Mouse (Mus musculus) limb, embryonic 10.5 days (tissue): ENCODE data around the gene Agbl4. TPM values are rescaled to one million over a fixed set of nuclear protein-coding genes. Genes with fewer than 3 reads are reported as not detected.
A peak's percentile ranks its signal among the peaks of the same experiment; 100 is the strongest.

Source experiments
- DNase-seq: peaks from one replicate; pipeline ENCODE4 v3.0.0-alpha.2; 2017; ENCODE audit warnings: low spot score
- H3K27ac ChIP-seq: fragments of 300-500 bp; sonication (generic); 2 replicates; pipeline ENCODE4 v1.5.1; 2016; ENCODE audit warnings: mild to moderate bottlenecking
- H3K27me3 ChIP-seq: fragments of 300-500 bp; sonication (generic); 2 replicates; pipeline ENCODE4 v1.6.1; 2016; ENCODE audit warnings: low read depth, mild to moderate bottlenecking; ENCODE audit not compliant: poor library complexity, severe bottlenecking
- H3K36me3 ChIP-seq: fragments of 300-500 bp; sonication (generic); 2 replicates; pipeline ENCODE4 v1.6.1; 2016; ENCODE audit warnings: mild to moderate bottlenecking, moderate library complexity
- H3K4me1 ChIP-seq: fragments of 300-500 bp; sonication (generic); 2 replicates; pipeline ENCODE4 v1.6.1; 2016
- H3K4me3 ChIP-seq: fragments of 300-500 bp; sonication (generic); 2 replicates; pipeline ENCODE4 v1.5.1; 2016; ENCODE audit warnings: mild to moderate bottlenecking, moderate library complexity
- H3K9me3 ChIP-seq: fragments of 300-500 bp; sonication (generic); replicated peaks from 2 replicates; pipeline ENCODE4 v1.6.1; 2016; ENCODE audit warnings: mild to moderate bottlenecking
- WGBS: fragments of 180-500 bp; shearing (Covaris S2); methylation state at CpG from one replicate; pipeline ENCODE4 v1.1.7; 2016; 5-methylcytosine and 5-hydroxymethylcytosine counted together
- polyA plus RNA-seq: library from polyadenylated mRNA; unstranded; fragments of >200 nt; fragmentation: Nextera tagmentation; extraction: Ambion mirVana; gene quantifications from 2 replicates; pipeline ENCODE4 v1.2.1, GENCODE M21; 2016

Agbl4 gene
- polyA plus RNA-seq, 1 experiment from 2014 or later: not detected

DNA sequence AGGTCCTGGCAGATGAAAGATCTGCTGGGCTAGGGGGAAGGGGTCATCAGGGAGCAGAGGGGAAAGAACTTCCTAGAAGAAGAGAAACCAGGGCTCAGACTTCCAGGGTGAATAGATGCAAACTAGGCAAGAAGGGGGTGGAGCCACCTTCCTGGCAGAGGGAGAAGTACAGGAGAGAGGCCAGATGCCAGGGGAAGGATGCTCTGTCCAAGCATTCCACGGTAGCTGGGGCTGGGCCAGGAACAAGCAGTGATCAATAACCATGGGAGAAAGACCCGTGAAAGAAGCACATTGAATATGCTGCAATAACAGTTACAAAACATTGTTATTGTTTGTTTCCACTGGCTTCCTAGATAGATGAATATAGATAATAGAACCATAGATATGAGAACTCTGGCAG is 1224.4 kb downstream of the Agbl4 start:
- no peak for DNase-seq
- Histone ChIP-seq H3K9me3 (no peaks in the 10 kb centered on the region), H3K27me3 (no peaks in the 10 kb centered on the region), H3K36me3 (no peaks in the 10 kb centered on the region), H3K27ac (no peak overlapping the region), H3K4me1 (no peaks in the 10 kb centered on the region), H3K4me3 (no peak overlapping the region)
- WGBS: 56% methylated on average over 2 of the region's 2 CpGs

DNA sequence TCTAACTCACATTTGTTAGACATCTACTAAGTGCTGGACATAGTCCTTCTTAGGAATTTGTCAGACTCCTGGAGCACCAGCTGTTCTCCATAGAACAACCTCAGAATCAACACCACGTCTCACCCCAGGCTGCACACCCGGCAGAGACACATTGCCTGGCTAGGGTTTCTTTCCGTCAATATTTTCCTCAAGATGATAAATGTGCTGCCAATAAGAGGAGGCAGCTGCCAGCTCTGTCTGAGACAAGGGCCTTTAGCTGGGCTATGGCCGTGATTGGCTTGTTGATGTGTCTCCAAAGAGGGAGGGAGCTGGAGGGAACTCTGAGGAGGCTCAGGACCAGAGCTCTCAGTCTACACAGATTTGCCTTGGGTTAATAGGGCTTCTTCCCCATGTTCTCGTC is 1227.5 kb downstream of the Agbl4 start:
- WGBS: 71% methylated on average over 5 of the region's 5 CpGs
- Histone ChIP-seq H3K36me3 (no peaks in the 10 kb centered on the region), H3K27me3 (no peaks in the 10 kb centered on the region), H3K27ac (no peak overlapping the region), H3K9me3 (no peaks in the 10 kb centered on the region), H3K4me1 (no peaks in the 10 kb centered on the region), H3K4me3 (no peak overlapping the region)
- DNase-seq: no peak

DNA sequence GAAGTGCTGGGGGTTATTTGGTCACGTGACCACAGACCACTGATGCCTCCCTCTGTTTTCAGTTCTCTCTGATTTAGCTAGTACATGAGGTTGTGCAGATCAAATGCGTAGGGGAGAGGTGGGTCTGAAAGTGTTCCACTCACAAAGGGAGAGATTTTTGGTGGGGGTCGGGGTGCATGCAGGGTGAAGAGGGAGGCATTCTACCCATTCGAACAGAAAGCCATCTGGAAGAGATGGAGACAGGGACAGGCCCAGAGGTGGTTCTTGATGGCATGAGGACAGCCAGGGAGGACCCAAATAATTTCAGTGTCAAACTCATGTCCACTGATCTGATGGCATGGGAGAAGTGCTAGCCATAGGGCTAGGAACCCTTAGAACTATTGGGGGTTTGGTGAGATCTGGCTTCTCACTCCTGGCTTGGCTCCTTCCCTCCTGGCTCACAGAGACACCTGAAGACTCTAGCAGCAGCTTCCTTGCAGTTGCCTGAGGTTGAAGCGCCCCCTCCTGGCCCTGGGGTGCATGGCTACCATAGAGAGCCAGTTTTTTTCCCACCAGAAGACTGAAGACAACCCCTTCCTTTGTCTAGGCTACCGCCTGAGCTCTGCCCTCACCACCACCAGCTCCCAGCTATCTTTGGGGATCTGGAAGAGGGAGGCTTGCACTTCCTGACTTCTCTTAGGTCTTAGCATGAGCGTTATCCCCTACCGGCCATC is 1228.8 kb downstream of the Agbl4 start:
- DNase-seq: peak; percentile 85
- Histone ChIP-seq H3K4me3 (no peak overlapping the region), H3K4me1 (no peaks in the 10 kb centered on the region), H3K27me3 (no peaks in the 10 kb centered on the region), H3K27ac (peak overlapping the region; percentile 48), H3K9me3 (no peaks in the 10 kb centered on the region), H3K36me3 (no peaks in the 10 kb centered on the region)
- WGBS: 37% methylated on average over 8 of the region's 8 CpGs

DNA sequence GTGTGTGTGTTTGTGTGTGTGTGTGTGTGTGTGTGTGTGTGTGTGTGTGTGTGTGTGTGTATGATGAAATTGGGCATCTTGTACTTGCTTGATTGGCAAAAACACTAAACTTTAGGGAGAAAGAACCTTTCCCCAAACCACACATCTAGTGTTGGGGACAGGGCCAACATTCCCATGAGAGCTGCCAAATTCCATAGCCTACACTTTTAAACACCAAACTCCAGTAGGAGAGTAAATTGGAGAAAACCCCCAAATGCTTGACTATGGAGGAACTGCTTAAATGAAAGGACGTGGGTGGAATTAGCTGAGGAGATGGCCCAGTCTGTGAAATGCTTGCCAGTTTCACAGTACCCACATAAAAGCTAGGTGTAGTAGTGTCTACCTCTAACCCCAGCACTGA is 1235.2 kb downstream of the Agbl4 start:
- H3K4me3 ChIP-seq: no peak overlapping the region
- H3K27me3 ChIP-seq: no peaks in the 10 kb centered on the region
- 88% methylated on average over 1 of the region's 1 CpGs for WGBS
- no peaks in the 10 kb centered on the region for H3K36me3 ChIP-seq
- no peaks in the 10 kb centered on the region for H3K9me3 ChIP-seq
- no peak overlapping the region for H3K27ac ChIP-seq
- DNase-seq: no peak
- H3K4me1 ChIP-seq: no peaks in the 10 kb centered on the region

DNA sequence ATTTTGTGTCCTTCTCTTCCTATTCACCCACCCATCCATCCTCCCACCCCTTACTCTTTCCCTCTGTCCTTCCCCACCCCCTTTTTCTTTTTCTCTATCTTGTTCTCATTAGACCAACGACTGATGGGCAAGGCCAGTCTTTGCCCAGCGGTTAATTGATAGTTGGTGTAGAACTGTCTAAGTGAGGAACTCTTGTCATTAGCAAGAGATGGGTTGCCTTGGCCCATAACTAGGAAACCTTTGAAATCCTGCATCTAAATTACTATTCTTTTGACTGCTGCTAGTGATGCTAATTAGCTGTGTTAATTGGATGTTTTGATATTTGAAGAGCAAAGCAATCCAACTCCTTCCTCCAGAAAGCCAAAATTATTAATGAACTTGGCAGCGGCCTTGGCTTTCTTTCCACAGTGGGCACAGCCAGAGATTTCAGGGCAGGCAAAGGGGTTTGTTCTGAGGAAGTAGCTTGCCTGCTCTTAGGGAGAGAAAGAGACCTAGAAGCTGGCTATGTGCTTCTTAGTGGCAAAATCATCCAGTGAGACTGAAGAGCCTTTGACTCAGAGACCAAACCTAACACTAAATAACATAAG is 1238.2 kb downstream of the Agbl4 start:
- no peak overlapping the region for H3K27ac ChIP-seq
- no peak for DNase-seq
- no peaks in the 10 kb centered on the region for H3K27me3 ChIP-seq
- H3K36me3 ChIP-seq: no peaks in the 10 kb centered on the region
- WGBS: 83% methylated on average over 3 of the region's 3 CpGs
- 0 out of 2 replicates have a peak, but pooled peaks cover 7% of the 10 kb centered on the region for H3K4me1 ChIP-seq
- no peak overlapping the region for H3K4me3 ChIP-seq
- H3K9me3 ChIP-seq: no peaks in the 10 kb centered on the region

DNA sequence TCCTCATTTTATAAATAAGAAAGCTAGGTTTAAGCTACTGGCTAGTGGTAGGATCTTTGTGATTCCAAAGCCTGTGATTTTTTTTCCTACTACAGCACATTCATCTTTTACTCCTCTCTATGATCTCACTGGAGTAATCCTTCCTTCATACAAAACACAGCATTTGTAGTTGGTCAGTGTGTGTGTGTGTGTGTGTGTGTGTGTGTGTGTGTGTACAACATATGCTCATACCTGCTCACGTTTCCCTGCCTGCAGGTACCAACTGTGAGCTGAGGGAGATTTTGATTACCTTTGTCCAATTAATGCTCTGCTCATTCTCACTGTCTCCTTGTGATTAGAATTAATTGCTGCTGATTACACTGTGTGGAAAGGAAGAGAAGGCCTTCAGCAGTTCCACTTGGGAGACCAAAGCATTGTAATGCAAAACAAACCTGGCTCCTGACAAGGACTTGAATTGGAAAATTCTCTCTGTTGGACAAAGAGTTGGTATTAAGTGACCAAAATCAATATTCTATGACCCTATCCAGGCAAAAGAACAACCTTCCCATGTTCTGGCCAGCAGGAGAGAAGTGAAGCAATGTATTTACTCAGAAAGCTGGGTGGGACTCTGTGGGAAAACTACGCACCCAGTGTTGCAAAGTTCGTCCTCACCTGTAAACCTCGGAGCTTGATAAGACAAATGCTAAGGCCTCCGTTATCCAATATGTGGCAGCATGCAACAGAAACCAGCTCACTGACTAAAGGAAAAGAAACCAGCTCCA is 1241.7 kb downstream of the Agbl4 start:
- no peak for DNase-seq
- no peak overlapping the region for H3K4me3 ChIP-seq
- H3K9me3 ChIP-seq: no peaks in the 10 kb centered on the region
- H3K27me3 ChIP-seq: no peaks in the 10 kb centered on the region
- no peaks in the 10 kb centered on the region for H3K36me3 ChIP-seq
- H3K27ac ChIP-seq: no peak overlapping the region
- WGBS: 87% methylated on average over 5 of the region's 5 CpGs
- 0 out of 2 replicates have a peak, but pooled peaks cover 7% of the 10 kb centered on the region for H3K4me1 ChIP-seq

DNA sequence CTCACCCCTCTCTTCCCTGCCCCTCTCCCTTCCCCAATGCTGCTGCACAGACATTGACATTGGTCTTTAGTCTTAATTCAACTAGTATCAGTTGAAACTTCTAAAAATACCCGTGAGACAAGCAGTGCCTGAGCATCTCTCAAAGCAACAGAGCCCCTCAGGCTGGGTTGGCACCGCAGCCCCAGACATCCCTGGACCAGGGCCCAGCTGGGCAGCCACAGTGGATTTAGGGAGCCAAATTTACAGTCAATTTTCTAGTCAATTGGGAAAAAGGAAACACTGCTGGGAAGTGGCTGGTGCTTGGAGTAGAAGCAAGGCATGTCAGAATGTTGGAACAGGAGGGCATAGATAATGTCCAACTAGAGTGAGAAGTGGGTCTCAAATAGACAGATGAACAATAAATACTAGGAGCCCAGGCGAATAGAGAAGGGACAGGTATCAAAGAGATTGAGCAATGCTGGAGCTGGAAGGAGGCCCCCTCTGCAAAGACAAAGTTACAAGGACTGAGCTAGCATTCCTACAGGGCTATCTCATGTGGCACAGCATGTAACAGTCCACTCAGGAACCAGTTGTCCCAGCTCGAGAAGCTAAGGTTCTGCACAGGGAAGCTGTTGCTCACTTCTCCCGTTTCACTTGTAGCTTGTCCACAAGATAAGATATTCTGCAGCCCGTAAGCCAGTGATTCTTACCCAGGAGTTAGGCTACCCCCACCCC is 1247.8 kb downstream of the Agbl4 start:
- H3K4me3 ChIP-seq: no peak overlapping the region
- DNase-seq: no peak
- 82% methylated on average over 6 of the region's 6 CpGs for WGBS

DNA sequence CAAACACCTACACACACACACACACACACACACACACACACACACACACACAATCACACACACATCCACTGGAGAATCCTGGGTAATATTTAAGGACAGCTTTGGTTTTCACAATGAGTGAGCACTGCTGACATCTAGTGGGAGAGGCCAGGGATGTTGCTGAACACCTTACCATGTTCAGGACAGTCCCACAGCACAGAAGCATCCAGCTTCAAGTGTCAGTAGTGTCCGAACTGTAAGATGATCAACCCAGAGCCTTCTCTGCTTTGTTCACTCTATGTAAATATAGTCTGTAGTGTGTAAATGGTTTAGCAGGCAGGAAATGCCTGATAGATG is 1248.3 kb downstream of the Agbl4 start:
- Histone ChIP-seq H3K4me3 (no peak overlapping the region), H3K27me3 (no peaks in the 10 kb centered on the region), H3K9me3 (no peaks in the 10 kb centered on the region), H3K27ac (no peak overlapping the region), H3K36me3 (no peaks in the 10 kb centered on the region), H3K4me1 (no peaks in the 10 kb centered on the region)
- 54% methylated on average over 1 of the region's 1 CpGs for WGBS
- no peak for DNase-seq

More for the DNA sequence above, 1247.8 kb downstream of the Agbl4 start:
- no peaks in the 10 kb centered on the region for H3K9me3 ChIP-seq
- no peaks in the 10 kb centered on the region for H3K27me3 ChIP-seq
- no peaks in the 10 kb centered on the region for H3K4me1 ChIP-seq
- H3K36me3 ChIP-seq: no peaks in the 10 kb centered on the region
- H3K27ac ChIP-seq: no peak overlapping the region

DNA sequence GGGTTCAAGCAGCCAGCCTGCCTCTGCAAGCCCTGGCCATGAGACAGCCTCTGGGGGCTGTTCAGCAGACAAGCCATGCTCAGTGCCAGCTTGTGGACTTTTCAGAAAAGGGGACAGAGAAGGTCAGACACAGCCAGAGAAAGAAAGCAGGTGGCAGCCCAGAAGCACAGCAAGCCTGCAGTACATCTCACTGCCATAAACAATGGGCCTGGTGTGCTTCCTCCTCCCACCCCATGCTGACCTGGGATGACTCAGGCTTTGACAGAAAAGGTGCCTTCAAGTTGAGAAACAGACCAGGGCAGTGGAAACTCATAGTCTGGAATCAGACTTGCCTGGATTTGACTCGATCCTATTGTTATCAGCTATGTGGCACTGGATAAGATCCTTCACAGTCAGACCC is 1256.0 kb downstream of the Agbl4 start:
- 79% methylated on average over 1 of the region's 1 CpGs for WGBS
- H3K9me3 ChIP-seq: no peaks in the 10 kb centered on the region
- H3K4me3 ChIP-seq: no peak overlapping the region
- H3K4me1 ChIP-seq: no peaks in the 10 kb centered on the region
- no peak overlapping the region for H3K27ac ChIP-seq
- no peaks in the 10 kb centered on the region for H3K27me3 ChIP-seq
- DNase-seq: no peak
- no peaks in the 10 kb centered on the region for H3K36me3 ChIP-seq

DNA sequence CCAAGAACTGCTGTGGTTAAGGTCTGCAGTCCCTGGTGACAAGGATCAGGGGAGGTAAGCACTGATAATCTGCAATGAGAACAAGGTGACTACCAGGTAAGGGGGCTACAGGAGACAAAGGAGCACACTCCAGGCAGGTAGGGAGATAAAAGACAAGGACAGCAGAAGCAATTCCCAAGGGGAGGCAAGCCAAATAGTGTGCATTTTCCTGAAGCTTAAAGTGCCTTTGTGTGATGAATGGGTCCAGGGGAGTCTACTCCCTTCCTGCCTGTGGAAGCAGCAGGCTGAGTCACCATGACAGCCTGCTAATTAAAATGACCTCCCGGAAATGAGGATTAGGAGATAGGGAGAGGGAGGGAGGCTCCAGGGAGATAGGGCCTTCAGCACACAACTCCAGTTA is 1266.3 kb downstream of the Agbl4 start:
- peak overlapping the region; percentile 62 for H3K27ac ChIP-seq
- 10% methylated on average over 1 of the region's 1 CpGs for WGBS
- no peak for DNase-seq

DNA sequence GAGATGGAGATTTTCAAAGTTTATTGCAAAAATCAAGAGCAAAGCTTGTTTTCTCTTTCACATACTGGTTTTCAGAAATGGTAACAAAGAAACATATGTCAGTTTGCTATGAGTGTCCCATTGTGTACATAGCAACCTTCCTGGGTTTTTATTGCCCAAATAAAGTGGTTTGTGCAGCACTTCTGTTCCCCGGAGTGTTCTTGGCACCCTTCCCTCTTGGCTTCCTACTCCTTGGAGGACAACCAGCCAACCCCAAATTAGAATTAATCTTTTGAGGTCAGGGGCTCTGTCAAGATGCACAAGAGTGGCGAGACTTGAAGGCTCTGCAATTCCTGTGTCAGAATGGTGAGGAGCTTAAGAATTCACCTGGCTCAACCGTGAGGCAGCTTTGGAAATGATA is 1266.7 kb downstream of the Agbl4 start:
- Histone ChIP-seq H3K4me3 (no peak overlapping the region), H3K27ac (no peak overlapping the region)

More for the DNA sequence above, 1266.3 kb downstream of the Agbl4 start:
- Histone ChIP-seq H3K4me1 (peaks cover 13% of the 10 kb centered on the region), H3K9me3 (no peaks in the 10 kb centered on the region), H3K36me3 (no peaks in the 10 kb centered on the region), H3K4me3 (no peak overlapping the region), H3K27me3 (no peaks in the 10 kb centered on the region)

DNA sequence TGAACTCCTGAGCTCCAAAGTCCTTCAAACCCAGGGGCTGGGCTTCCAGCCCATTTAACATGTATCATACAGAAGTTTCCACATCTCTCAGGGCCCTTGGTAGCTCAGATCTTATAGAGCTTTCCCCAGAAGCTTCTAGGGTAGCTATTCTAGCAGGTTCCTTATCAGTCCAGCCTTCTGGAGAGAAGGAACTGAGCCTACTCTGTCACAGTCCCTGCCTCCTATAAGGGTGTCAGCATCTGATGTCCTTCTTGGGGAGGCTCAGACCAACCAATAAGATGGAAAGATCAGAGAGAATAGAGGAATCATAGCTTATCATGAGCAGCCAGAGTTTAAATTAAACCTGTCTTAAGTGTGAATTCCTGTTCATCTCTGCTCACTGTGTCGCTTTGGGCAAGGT is 1269.3 kb downstream of the Agbl4 start:
- WGBS: 73% methylated on average over 1 of the region's 1 CpGs
- Histone ChIP-seq H3K27ac (no peak overlapping the region), H3K4me1 (peaks cover 20% of the 10 kb centered on the region), H3K36me3 (no peaks in the 10 kb centered on the region), H3K9me3 (no peaks in the 10 kb centered on the region), H3K27me3 (no peaks in the 10 kb centered on the region), H3K4me3 (no peak overlapping the region)
- DNase-seq: no peak

More for the DNA sequence above, 1266.7 kb downstream of the Agbl4 start:
- no peak for DNase-seq
- H3K27me3 ChIP-seq: no peaks in the 10 kb centered on the region
- 50% methylated on average over 3 of the region's 3 CpGs for whole genome bisulfite sequencing
- H3K36me3 ChIP-seq: no peaks in the 10 kb centered on the region
- H3K9me3 ChIP-seq: no peaks in the 10 kb centered on the region
- H3K4me1 ChIP-seq: peaks cover 13% of the 10 kb centered on the region

DNA sequence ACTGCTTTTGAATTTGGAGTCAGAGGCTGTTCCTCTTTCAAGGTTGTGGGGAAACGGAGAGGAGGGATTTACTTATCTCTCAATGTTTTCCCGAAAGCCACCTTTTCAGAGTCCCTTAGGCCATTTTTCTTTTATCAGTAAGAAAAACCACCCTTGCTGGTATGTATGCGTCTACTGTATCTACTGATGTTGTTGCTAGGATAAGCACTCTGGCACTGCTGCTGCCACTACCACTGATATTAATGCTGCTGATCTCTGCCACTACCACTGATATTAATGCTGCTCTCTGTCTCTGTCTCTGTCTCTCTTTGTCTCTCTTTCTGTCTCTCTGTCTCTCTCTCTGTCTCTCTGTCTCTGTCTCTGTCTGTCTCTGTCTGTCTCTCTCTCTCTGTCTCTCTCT is 1271.9 kb downstream of the Agbl4 start:
- Histone ChIP-seq H3K4me1 (peaks cover 7% of the 10 kb centered on the region; the same call in 1 of the 2 replicates), H3K27ac (no peak overlapping the region), H3K9me3 (no peaks in the 10 kb centered on the region), H3K36me3 (no peaks in the 10 kb centered on the region), H3K27me3 (no peaks in the 10 kb centered on the region), H3K4me3 (no peak overlapping the region)
- DNase-seq: no peak
- 93% methylated on average over 3 of the region's 3 CpGs for WGBS
